Mouse (Mus musculus) liver, adult (tissue): ENCODE results near the gene Cxcr1.

ENCODE experiments used
- GATA4 ChIP-seq: IDR thresholded peaks from 2 replicates; pipeline ENCODE4 v1.6.1; 2014; ENCODE audit warnings: mild to moderate bottlenecking, low read length; ENCODE audit not compliant: insufficient replicate concordance

Gene Cxcr1

DNA sequence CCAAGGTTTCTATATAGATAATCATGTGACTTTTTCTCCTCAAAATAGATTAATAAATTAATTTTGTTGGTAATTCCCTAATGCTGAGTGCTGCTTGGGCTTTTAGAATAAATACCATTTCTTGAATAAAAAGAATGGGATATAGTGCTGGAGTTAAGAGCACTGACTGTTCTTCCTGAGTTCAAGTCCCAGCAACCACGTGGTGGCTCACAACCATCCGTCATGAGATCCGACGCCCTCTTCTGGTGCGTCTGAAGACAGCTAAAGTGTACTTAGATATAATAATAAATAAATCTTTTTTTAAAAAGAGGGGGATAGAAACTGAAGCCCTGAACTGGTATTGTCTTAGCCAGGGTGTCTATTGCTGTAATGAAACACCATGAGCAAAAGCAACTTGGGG is 9.0 kb upstream of the Cxcr1 start:
- TF ChIP-seq GATA4: no peak

GRCm38 (mm10) chr1:74201048-74201844 is 6.8 kb upstream of the Cxcr1 start:
- no peak for TF ChIP-seq GATA4

GRCm38 (mm10) chr1:74199046-74199445 is 4.6 kb upstream of the Cxcr1 start:
- TF ChIP-seq GATA4: no peak

DNA sequence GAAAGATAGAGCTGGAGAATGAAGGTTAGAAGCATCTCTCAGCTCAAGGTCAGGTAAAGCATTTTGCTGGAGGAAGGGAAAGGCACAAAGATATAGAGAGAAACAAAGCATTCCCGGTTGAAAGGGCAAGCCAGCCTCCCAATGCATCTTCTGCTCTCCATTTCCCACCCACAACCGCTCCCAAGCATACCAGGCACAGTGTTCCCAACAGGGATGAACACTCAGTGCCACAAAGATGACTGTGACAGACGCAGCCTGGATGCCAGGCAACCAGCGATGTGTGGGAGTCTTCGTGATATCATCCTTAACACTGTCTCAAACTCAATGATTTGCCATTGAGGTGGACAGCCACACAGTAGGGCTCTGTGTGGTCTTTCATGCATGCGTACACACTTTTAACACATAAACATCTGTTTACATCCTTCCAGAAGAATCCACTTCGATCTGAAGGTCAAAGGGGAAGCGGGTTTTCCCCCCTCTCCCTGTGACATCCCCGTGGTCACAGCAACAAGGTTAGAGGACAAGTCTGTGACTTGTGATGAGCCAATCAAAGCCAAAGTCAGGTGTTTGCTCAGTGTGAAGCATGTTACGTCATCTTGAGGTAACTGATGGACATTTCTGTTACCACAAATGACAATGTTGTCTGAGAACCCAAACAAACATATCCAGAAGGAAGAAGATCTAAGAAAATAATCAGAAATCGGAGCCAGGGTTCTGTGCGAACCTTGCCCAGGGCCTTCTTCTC is 3.5 kb upstream of the Cxcr1 start:
- no peak for TF ChIP-seq GATA4

- no peak for TF ChIP-seq GATA4
These were observed 2.4 kb upstream of the Cxcr1 start for GRCm38 (mm10) chr1:74196621-74197419.

- TF ChIP-seq GATA4: no peak
These were observed 1.5 kb upstream of the Cxcr1 start for GRCm38 (mm10) chr1:74195961-74196360.

DNA sequence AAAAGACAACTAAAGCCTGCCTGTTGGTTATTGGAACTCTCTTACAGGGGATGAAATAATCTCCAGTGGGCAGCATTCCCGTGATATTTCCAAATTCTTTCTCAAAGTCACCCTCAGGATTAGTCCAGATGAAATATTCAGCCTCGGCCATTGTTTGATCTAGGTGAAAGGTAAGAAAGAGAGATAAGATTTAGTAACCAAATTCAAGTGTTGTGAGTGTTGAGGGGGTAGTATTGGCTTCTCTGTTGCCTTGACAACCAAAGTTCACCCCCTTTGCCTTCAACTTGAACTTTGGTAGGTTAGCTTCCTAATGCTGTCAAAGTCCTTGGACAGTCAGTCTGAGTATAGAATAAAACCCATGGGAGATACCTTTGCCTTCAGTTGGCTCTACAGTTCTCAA is 1.7 kb downstream of the Cxcr1 start:
- TF ChIP-seq GATA4: peak; percentile 42; the same call in 1 of the 2 replicates

GRCm38 (mm10) chr1:74190471-74190870 is 4.0 kb downstream of the Cxcr1 start:
- no peak for TF ChIP-seq GATA4

- TF ChIP-seq GATA4: no peak
These were observed 11.4 kb downstream of the Cxcr1 start for GRCm38 (mm10) chr1:74183006-74183405.

GRCm38 (mm10) chr1:74181462-74181861 is 13.0 kb downstream of the Cxcr1 start:
- TF ChIP-seq GATA4: no peak

DNA sequence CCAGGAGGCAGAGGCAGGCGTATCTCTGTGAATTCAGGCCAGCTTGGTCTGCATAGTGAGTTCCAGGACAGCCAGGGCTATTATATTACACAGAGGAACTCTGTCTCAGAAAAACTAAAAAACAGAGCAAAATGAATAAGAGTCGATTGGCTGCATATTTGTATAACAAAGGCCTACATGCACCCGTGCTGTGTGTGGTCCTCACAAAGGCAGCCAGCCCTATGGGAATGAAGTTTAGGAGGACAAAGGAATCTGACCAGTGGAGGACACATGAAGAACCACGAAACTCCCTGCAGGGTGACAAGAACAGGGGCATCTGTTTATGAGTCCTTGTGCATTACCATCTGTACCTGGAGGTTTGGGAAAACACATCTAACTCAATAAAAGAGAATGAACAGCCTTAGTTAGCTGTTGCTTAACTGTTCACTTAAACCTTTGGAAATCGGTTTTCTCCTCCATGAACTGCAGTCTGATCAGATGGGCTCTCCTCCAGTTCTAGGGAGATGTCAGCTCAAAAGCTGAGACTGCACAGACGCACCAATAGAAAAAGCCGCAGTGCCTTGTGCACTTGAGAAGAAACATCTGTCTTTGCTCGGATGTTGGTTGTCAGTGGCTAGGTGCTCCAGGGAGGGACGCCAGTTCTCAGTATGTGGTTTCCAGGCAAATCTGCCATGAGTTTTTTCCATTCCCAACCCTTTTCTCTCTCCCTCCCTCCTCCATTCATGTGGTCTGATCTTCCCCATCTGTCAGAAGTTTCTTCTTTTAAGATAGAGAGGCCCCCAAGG is 14.6 kb downstream of the Cxcr1 start:
- TF ChIP-seq GATA4: peak; percentile 40; the same call in 1 of the 2 replicates

DNA sequence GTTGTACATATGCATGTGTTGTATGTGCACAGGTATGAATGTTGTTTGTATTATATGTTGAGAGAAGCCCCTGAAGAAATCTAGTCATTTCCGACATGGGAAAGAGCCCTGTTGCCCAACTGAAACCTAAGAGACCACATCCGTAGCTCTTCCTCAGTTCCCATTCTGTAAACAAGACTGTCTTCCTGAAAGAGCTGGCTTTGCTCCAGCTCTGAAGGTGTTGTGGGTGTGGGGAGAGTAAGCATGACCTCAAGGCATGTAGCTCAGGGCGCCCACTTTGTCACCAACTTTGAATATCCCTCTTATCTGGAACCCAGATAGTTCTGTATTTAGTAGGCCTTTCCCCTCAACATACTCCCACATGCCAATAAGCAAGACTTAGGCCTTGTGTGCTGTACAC is 15.8 kb downstream of the Cxcr1 start:
- TF ChIP-seq GATA4: no peak

GRCm38 (mm10) chr1:74175731-74176130 is 18.7 kb downstream of the Cxcr1 start:
- no peak for TF ChIP-seq GATA4

GRCm38 (mm10) chr1:74172722-74173121 is 21.7 kb downstream of the Cxcr1 start:
- no peak for TF ChIP-seq GATA4

DNA sequence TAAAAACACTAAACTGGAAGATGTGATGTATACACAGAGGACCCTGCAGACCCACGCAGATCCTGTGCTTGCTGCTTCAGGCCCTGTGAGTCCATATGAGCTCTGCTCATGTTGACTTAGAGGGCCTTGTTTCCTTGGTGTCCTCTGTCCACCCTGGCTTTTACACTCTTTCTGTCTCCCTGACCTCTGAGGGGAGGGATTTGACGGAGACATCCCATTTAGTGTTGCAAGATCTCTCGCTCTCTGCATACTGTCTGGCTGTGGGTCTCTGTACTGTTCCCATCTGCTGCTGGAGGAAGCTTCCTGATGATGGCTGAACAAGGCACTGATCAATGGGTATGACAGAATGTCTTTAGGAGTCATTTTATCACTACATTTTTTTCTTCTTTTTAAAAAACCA is 24.7 kb downstream of the Cxcr1 start:
- no peak for TF ChIP-seq GATA4
